Mouse (Mus musculus) heart, postnatal 10 days (tissue): ENCODE measurements around the gene Gm21739. TPM values are rescaled to one million over a fixed set of nuclear protein-coding genes. Genes with fewer than 3 reads are reported as not detected.
"Not testable (repeated sequence)": the region's sequence is repeated elsewhere in the genome, so short reads cannot be mapped to it uniquely, and the experiment has no call there.

Experiments used
- DNase-seq, 2 experiments: peaks; one replicate each; pipeline ENCODE4 v3.0.0; 2021
- intact Hi-C: fragments of 180-260 bp; cut with DNase I; formaldehyde crosslinking; loops from one replicate; pipeline ENCODE4 v1.15.1; 2025
- total RNA-seq, 2 experiments: library from RNA; stranded (reverse); gene quantifications; 2 replicates each; pipeline ENCODE4 v1.2.3; 2021

Gene Gm21739
- not detected for total RNA-seq

- intact Hi-C loops, DNase-seq: not testable (repeated sequence)
Observed at GRCm38 (mm10) chrY:44264344-44264743, at the start of gene Gm21739. Gm21739 (minus strand) TSS chrY:44264444.
